Mouse (Mus musculus): ENCODE measurements around the gene Ypel5. TPM values are rescaled to one million over a fixed set of nuclear protein-coding genes. Genes with fewer than 3 reads are reported as not detected.

Gene Ypel5
- polyA plus RNA-seq, 1 experiment: 41.7 TPM

DNA sequence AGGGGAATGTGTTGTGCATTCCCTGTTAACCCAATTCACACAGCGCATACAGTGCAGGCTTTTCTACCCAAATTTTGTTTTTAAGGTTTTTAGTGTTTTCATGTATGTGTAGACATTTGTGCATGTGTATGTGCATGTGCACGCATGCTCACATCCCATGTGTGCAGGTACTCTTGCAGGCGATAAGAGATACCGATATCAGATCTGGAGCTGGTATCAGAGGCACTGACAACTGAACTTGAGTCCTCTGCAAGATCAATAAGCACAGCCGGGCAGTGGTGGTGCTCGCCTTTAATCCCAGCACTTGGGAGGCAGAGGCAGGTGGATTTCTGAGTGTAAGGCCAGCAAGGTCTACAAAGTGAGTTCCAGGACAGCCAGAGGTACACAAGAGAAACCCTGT lies 8.1 kb downstream of the Ypel5 start:
- DNase-seq (ENCODE audit: low read depth): no peak

- DNase-seq (ENCODE audit: low read depth): no peak
Measured at GRCm38 (mm10) chr17:72844949-72845490, 8.8 kb downstream of the Ypel5 start.

DNA sequence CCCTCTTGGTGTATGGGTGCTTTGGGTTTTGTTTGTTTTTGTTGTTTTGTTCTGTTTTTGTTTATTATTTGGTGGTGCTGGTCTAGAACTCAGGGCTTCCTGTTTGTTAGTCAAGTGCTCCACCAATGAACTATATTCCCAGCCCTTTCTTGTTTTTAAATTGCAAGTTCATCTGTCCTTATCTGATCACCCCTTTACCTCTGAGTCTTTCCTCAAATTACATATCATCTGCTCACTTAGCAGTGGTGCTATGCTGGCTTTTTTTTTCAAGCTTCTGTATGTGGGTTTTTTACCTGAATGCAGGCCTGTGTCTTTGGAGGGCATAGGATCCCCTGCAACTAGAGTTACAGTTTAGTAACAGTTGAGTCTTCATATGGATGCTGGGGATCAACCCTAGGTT lies 9.3 kb downstream of the Ypel5 start:
- DNase-seq (ENCODE audit: low read depth): no peak

GRCm38 (mm10) chr17:72855298-72855697 lies 19.0 kb downstream of the Ypel5 start:
- no peak for DNase-seq (ENCODE audit: low read depth)

GRCm38 (mm10) chr17:72857677-72858633 lies 21.7 kb downstream of the Ypel5 start:
- DNase-seq (ENCODE audit: low read depth): no peak

GRCm38 (mm10) chr17:72863226-72863625 lies 27.0 kb downstream of the Ypel5 start:
- DNase-seq (ENCODE audit: low read depth): no peak

GRCm38 (mm10) chr17:72866624-72867245 lies 30.5 kb downstream of the Ypel5 start:
- DNase-seq (ENCODE audit: low read depth): no peak

DNA sequence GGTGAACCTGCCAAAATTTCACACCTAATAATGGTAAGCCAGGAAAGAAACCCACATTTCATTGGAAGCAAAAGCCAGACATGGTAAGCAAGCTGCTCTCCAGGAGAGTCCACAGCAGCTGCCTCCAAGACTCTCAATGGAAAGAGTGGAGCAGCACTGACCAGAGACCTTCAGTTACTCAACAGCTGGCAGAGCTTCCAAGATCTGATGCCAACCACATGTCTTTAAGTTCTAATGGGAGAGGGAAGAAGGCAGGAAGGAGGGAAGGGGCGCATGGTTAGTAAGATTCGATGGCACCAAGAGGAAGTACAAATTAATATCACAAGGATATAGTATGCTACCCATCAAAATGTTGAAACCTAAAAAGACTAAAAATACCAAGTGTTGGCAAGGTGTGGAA lies 31.9 kb downstream of the Ypel5 start:
- DNase-seq (ENCODE audit: low read depth): no peak

DNA sequence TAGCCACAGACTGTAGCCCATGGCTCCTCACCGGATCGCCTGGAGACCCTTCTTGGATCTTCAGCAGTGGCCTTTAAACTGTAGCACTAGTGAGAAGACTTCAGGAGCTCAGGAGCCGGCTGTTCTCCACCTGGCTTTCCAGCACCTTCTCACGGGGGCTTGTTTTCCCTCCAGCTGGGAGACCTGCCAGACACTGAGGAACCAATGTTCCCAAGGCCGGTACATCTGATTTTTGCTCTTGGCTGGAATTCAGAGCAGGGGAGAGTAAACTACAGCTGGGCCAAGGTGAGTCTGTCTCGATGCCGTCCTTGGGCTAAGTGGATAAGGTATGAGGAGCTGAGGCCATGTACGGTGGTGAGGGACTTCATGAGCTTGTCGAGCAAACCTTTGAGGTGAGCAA lies 42.7 kb downstream of the Ypel5 start:
- DNase-seq (ENCODE audit: low read depth): no peak

- DNase-seq (ENCODE audit: low read depth): no peak
Measured at GRCm38 (mm10) chr17:72880156-72880555, 43.9 kb downstream of the Ypel5 start.

DNA sequence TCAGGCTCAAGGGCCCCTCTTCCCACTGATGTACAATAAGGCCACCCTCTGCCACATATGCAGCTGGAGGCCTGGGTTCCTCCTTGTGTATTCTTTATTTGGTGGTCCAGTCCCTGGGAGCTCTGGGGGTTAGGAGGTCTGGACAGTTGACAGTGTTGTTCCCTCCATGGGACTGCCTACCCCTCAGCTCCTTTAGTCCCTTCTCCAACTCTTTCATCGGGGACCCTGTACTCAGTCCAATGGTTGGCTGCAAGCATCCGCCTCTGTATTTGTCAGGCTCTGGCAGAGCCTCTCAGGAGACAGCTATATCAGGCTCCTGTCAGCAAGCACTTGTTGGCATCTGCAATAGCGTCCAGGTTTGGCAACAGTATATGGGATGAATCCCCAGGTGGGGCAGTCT lies 44.8 kb downstream of the Ypel5 start:
- DNase-seq (ENCODE audit: low read depth): no peak

- DNase-seq (ENCODE audit: low read depth): no peak
Measured at GRCm38 (mm10) chr17:72881804-72882203, 45.6 kb downstream of the Ypel5 start.

DNA sequence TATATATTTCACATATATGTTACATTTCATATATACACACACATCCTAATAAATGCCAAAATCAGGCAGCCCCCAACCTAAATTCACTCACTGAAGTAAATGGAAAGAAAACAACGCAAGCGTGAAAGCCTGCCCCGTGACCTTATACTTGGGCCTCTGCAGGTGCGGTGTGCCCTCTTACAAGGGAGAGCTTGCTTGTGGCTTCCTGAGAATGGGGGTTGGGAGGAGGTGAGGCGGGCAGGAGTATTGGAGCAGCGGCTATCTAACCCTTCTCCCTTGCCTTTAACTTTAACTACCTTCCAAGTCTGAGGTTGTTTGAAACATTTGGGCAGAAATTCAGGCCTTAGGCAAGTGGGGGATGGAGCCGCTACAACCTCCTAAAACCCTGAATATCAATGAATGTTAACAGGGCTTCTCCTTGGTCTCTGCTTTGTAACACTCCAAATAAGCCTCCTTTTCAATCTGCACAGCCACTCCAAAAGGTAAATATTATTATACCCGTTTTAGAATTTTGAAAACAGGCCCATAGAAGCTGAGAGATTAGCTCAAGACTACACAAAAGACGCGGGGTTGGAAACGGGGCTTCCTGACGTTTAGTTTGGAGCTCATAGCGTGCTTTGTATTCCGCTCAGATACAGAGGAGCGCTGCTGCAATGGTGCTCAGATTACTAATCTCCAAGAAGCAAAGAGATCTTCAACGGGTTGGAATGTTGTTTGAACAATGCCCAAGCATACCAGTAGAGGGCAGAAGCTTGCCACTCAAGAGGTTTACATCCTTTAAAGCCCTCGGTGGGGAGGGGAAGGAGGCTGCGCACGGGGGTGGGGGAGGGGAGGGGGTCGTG lies 53.5 kb downstream of the Ypel5 start:
- DNase-seq (ENCODE audit: low read depth): no peak

- DNase-seq (ENCODE audit: low read depth): no peak
Measured at GRCm38 (mm10) chr17:72890398-72890898, 54.2 kb downstream of the Ypel5 start.

- no peak for DNase-seq (ENCODE audit: low read depth)
Measured at GRCm38 (mm10) chr17:72891556-72891955, 55.3 kb downstream of the Ypel5 start.

GRCm38 (mm10) chr17:72895506-72895905 lies 59.3 kb downstream of the Ypel5 start:
- no peak for DNase-seq (ENCODE audit: low read depth)

DNA sequence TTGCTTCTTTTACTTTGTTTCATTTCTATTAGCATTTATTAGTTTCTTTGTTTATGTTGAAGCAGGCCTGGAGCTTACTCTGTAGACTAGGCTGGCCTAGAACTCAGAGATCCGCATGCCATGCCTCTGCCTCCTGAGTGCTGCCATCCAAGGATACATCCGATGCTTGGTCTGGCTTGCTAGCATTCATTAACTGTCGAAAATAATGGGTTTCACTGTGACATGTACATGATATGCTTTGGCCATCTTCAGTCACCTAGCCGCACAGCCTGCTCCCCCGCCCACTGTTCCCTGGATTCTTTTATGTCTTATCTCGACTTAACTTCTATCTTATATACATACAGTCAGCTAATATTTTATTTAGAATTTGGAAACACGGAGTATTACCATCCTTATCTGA lies 60.8 kb downstream of the Ypel5 start:
- DNase-seq (ENCODE audit: low read depth): no peak

GRCm38 (mm10) chr17:72897961-72898360 lies 61.7 kb downstream of the Ypel5 start:
- no peak for DNase-seq (ENCODE audit: low read depth)

DNA sequence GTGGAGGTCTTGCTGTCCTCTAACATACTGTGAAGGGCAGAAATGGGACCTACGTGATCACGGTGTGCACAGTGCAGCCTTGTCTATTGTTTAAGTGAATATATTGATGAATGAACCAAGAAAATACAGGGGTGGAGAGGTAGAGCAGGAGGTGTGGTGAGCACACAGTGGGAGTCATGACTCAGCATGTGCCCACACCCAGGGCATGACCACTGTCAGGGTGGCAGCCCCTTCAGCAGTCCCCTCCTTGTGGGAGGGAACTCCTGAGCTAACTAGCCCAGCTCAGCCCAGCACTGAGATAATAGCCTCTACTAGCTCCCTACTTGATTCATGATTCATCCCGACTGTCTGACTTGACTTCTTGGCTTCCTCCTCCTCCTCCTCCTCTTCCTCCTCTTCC lies 62.5 kb downstream of the Ypel5 start:
- DNase-seq (ENCODE audit: low read depth): no peak

Data from gonadal fat pad, adult 2 months (tissue).